Mouse (Mus musculus) megakaryocyte, adult 5-6 weeks (primary cell): Measurements from ENCODE around the gene Clca2. TPM values are rescaled to one million over a fixed set of nuclear protein-coding genes. Genes with fewer than 3 reads are reported as not detected.
A peak's percentile ranks its signal among the peaks of the same experiment; 100 is the strongest.
"Not testable (repeated sequence)": the region's sequence is repeated elsewhere in the genome, so short reads cannot be mapped to it uniquely, and the experiment has no call there.

Experiments used
- ATAC-seq: 2 replicates; pipeline ENCODE4 v1.8.0; 2016; ENCODE audit warnings: mild to moderate bottlenecking, inconsistent platforms; ENCODE audit not compliant: poor library complexity, severe bottlenecking
- total RNA-seq, 2 experiments: library from RNA; stranded (forward) in 1 of 2; stranded (reverse) in 1 of 2; fragments of 153-499, 151-499 nt in 1 of 2; fragments of 221-1000, 200-1000 nt in 1 of 2; gene quantifications; 2 replicates each; pipeline versions ENCODE4 v1.2.3 to v1.2.4; 2015 to 2017

Clca2 gene
- total RNA-seq, 2 experiments from 2014 or later, result not detected

DNA sequence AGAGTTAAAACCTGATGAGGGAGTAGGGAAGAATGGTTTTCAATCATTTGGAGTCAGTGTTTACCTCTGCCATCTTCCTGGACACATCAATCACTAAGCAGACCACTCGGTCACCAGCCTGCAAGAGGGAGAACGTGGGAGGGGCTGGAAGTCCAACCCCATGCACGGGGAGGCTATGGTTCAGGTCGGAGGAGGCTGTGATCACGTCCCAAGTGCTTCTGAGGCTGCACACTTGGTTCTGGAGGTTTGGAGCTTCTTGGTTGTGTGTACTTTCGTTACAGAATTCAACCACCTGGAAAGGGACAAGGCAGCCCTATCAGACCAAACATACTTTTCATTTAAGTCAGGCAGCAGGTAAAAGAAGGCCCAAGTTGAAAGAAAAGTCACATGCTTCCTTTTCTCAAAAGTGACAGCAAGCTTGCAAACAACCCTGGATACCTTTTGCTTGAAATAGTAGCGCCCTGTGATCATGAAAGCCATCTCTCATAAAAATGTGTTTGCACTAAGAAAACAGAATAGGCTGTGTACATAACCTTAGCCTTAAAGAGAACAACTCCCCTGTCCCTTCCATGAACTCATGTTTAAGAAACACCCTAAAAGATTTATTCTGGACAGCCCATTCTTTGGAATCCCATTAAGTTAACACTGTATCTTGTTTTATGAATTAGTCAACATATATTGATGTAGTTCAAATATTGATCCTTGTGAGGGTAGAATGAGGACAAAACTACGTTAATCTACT is 11.2 kb downstream of the Clca2 start:
- ATAC-seq, result no peak

GRCm38 (mm10) chr3:145086180-145086579 is 13.1 kb downstream of the Clca2 start:
- ATAC-seq, result no peak

DNA sequence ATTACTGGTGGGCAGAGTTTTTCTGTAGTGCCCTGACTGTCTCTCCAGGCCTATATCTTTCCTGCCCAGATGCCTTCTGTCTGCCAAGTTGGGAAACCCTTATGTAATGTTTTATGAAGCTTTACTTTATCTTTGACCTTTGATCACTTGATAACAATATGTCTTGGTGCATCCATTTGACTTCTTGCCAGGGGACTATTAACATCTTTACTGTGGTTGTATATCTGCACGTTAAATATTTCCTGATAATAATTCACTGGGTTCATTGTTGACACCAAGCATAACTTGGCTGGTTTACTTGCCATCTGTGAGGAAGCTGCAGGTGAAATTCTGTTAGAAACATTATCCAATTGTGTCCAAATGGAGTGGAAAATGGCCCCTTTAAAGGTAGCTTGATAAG is 16.2 kb downstream of the Clca2 start:
- no peak for ATAC-seq

- no peak for ATAC-seq
Measured at GRCm38 (mm10) chr3:145080904-145081303, 18.3 kb downstream of the Clca2 start.

DNA sequence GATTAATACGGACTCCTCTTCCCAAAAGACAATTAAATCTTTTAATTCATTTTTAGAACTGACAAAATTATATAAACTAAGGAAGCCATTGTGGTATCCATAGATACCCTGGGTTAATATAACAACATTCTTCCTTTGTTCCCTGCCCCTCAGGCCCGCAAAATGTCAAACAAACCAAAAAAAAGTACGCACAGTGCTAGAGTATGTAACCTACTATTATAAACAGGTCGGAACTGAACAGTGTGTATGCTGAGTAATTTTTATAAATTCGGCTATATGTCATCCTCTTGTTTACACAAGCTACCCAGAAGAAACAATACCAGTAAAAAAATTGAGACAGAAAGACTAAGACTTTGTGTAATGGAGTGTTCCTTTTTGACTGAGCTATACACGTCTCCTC is 20.8 kb downstream of the Clca2 start:
- no peak for ATAC-seq

DNA sequence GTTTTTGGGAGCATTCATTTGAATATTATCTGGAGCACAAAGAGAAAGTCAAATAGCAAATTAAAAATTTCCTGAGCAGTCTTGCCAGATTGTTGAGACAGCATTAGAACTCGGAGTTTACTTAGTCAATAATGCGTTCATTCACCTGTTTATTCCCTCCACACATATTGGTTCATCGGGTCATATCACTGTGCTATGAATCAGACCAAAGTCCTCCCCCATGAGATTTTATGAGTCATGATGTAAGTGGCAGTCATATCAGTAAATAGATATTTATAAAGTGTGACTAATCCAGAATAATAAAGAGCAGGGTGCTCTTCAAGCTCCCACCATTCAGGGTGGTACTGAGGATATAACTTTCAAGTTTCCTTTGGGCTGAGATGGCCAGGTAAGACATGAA is 26.9 kb downstream of the Clca2 start:
- ATAC-seq, result no peak

GRCm38 (mm10) chr3:145068964-145069363 is 30.3 kb downstream of the Clca2 start:
- ATAC-seq, result no peak

- not testable (repeated sequence) for ATAC-seq
Measured at GRCm38 (mm10) chr3:145055138-145055537, 44.1 kb downstream of the Clca2 start.

GRCm38 (mm10) chr3:145049820-145050219 is 49.4 kb downstream of the Clca2 start:
- ATAC-seq, result no peak

GRCm38 (mm10) chr3:145038813-145039212 is 60.4 kb downstream of the Clca2 start:
- no peak for ATAC-seq

DNA sequence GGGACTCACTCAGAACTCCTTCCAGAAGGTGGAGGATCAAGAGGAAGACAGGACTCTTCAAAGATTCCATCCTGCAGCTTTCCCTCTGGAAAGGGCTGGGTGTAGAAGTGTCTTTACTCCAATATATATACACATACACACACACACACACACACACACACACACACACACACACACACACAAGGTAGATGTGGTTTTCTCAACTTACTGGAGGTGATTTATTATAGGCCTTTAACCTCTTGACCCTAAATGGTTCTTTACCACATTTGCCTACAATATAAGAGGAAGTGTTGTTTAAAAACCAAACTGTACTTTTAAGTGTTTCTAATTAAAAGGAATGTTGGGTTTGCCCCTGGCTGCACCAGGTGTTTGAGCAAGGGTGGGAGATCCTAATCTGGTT is 66.6 kb downstream of the Clca2 start, which contains the start of gene Clca1:
Gene Clca1 (minus strand): TSS at position 101 of the 400 bp plus-strand sequence.
- no peak for ATAC-seq

GRCm38 (mm10) chr3:145028036-145028435 is 71.2 kb downstream of the Clca2 start:
- no peak for ATAC-seq

- ATAC-seq, result peak; percentile 84
Measured at GRCm38 (mm10) chr3:145026750-145027149, 72.5 kb downstream of the Clca2 start.

Other genes starting within 250 kb of the Clca2 start
- gene Clca4b, start 166.9 kb downstream of the Clca2 start, total RNA-seq (2015), result not detected in 2 replicates
- not detected in 2 replicates for gene Clca4b, start 166.9 kb downstream of the Clca2 start, total RNA-seq (2017)
- not detected in 2 replicates for gene Clca4a, start 124.4 kb downstream of the Clca2 start, total RNA-seq (2015)
- gene Clca4a, start 124.4 kb downstream of the Clca2 start, total RNA-seq (2017), result not detected in 2 replicates
- not detected in 2 replicates for gene Clca1, start 66.7 kb downstream of the Clca2 start, total RNA-seq (2015)
- not detected in 2 replicates for gene Clca1, start 66.7 kb downstream of the Clca2 start, total RNA-seq (2017)
- gene Odf2l, start 19.1 kb upstream of the Clca2 start, total RNA-seq (2015), result 10.8 and 19.6 TPM in 2 replicates
- gene Odf2l, start 19.1 kb upstream of the Clca2 start, total RNA-seq (2017), result 15.0 and 17.3 TPM in 2 replicates
- gene Col24a1, start 193.0 kb upstream of the Clca2 start, total RNA-seq (2015), result not detected in 2 replicates
- gene Col24a1, start 193.0 kb upstream of the Clca2 start, total RNA-seq (2017), result not detected in 2 replicates